Mouse (Mus musculus): ENCODE data around the gene Tomm70a.

The Tomm70a gene

DNA sequence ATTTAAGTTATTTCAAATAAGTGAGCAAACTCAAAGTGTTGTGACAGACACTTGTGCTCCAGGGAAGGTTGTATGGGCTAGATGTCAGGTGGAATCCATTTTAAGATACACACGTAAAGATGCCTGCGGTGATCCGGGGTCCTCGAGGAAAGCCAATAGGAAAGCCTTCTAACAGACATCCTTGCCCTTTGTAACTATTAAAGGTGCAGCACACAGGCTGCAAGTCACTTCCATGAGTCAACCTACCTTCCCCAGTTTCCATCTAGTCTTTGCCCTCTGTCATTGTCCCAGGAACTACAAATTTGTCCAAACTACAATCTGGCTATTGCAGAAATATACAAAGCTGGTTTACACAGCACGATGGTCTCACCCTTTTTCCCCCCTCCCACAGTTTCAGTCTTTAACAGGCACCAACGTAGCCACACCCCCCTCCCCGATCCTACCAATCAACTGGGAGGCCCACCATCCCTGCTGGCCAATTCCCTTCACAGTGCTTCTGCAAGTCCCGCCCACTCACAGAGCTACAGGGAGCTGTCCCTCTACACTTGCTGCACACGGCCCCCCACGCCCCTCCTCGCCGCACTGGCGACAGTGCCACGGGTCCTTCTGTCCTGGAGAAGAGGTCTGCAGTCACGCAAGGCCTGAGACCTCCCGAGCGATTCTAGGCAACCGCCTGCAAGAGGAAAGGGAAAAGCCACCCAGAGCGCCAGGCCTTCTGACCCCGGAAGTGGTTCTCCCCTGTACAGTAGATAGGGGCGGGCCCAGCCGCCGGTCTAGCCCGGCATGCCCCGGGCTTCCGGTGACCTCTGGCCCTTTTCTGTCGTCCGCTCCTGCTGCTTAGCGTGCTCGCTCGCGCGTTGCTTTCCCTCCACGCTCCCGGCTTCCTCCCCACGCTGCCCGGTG, at the start of gene Tomm70a:
TSS of gene Tomm70a (plus strand) at position 791 of the 903 bp plus-strand sequence.
- in situ Hi-C loops (cut with MseI, MboI), result no loop called here

DNA sequence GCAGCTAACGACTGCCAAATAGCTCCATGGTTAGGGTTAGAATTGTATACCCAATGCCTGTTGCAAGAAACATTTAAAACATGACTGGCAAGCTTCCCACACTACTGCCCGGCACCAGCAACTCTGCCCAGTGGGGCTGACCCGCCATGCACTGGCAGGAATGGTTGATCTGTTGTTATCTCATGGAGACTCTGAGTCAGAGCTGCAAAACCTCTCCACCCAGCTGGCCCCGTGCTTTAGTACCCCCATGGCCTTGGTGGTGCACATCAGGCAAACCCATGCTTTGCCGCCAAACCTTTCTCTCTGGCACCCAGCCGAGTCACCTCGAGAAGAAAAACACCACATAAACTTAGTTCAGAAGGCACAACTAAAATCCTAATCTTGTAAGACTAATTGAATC, 45.5 kb upstream of the Tomm70a start:
- in situ Hi-C loops (cut with MseI, MboI), result no loop called here

- in situ Hi-C loops (cut with MseI, MboI), result no loop called here
Observed at GRCm38 (mm10) chr16:57079577-57079976, 41.9 kb upstream of the Tomm70a start.

- in situ Hi-C loops (cut with MseI, MboI), result loop anchor here (5.0 to 10.0 kb wide), 3 partner anchors 168 to 320 kb away; partner anchors contain the start of gene Lnp1 (in 2 of the 2)
Observed at GRCm38 (mm10) chr16:57092460-57092859, 29.0 kb upstream of the Tomm70a start.

DNA sequence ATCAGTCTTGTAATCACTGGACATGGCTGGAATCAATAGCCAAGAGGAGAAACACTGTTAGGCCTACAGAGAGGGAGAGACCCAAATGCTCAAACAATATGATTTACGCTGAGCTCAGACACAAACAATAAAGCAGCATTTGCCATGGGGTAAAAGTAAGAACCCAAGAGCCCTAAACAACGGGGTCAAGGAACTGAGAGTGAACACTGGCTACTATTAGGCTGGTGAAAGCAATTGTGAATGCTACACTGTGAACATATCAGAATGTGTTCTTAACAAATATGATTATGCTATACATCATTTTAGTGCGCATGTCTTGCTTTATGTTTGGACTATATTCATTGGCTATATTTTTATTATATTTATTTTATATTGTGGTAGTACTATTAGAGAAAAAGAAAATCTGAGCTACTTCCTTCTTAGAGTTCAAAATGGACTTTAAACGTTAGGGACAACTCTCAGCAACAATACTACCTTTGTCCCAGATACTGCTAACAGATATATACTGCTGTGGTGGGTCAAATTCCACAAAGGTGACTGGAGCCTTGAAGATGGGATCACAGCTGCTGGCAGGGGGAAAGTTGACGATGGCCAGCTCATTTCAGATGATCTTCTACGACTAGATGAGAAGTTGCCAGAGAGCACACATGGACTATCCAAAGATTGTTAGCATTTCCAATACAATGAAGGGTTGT, 28.4 kb upstream of the Tomm70a start:
- in situ Hi-C loops (cut with MseI, MboI), result loop anchor here (5.0 to 10.0 kb wide), 3 partner anchors 168 to 321 kb away; partner anchors contain the start of gene Lnp1 (in 2 of the 2)

DNA sequence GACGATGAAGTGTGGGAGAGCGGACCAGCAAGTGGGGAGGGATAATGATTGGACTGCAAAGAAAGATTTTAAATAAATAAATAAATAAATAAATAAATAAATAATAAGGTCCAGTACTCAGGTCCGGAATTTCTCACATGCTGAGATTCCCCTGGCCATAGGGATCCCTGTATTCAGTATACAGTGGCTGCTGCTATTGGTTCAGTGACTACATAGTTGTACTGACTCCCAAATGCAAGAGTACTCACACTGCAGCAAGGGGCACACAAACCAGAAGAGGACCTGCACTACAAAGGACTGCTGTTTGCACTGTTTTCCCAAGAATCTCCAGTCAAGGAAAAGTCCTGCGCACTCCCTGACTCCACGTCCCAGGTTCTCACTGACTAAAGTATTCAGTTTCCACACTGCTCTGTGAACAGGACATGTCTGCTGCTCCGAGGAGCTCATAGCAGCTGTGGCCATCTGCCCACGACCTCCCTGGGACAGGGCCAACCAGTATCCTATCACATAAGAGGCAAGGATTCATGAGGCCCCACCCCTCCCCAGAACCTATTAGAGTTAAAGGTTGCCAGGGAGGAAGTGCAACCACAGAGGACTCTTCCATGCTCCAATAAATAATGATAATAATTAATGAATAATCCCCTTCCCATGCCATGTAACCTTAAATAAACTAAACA, 22.9 kb upstream of the Tomm70a start:
- in situ Hi-C loops (cut with MseI, MboI), result loop anchor here (10.0 kb wide), 2 partner anchors 174 to 324 kb away; partner anchors contain the start of gene Lnp1 (in 2 of the 2)

DNA sequence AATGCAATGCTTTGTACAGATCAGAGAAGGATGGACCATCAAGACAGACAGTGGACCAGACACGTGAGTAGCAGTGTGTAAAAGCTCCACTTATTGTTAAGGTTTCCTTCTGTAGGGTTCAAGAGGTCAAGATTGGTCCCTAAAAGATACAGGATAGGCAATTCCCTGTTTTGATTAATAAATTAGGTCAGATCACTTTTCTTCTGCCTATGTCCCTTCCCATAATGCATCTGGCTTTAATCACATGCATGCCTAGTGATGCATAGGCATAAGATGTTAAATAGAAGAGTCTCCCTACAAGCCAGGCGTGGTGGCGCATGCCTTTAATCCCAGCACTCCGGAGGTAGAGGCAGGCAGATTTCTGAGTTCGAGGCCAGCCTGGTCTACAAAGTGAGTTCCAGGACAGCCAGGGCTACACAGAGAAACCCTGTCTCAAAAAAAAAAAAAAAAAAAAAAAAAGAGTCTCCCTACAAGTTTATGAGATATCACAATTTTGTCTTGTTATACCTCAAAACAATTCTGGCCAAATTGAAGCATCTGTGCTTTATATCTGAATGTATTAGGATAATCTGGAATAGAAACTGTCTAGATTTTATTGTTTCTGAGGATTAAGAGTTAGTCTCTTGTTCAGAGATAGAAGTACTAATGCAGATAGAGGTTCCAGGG, 21.8 kb upstream of the Tomm70a start:
- in situ Hi-C loops (cut with MseI, MboI), result loop anchor here (10.0 kb wide), 2 partner anchors 175 to 325 kb away; partner anchors contain the start of gene Lnp1 (in 2 of the 2)

DNA sequence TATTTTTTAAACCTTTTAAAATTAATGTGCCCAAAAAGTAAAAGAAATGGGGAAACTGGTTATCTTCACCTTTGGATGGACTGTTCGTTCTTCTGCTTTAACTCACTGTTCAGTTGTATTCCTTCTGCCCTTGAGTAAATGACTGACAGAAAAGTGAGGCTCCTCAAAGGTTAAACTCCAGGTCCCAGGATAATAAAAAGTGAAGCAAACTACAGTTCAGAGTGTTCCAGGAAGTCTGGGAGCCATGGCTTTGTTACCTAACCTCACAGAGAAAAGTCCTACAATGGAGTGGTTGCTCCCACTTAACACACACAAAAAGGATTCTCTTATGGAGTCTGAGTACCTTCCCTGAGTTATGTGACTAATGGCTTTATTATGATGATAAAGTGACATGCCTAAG, 20.3 kb upstream of the Tomm70a start:
- in situ Hi-C loops (cut with MseI, MboI), result no loop called here

- in situ Hi-C loops (cut with MseI, MboI), result no loop called here
Observed at GRCm38 (mm10) chr16:57106185-57106960, 15.1 kb upstream of the Tomm70a start.

GRCm38 (mm10) chr16:57116066-57116465, 5.4 kb upstream of the Tomm70a start:
- in situ Hi-C loops (cut with MseI, MboI), result no loop called here

DNA sequence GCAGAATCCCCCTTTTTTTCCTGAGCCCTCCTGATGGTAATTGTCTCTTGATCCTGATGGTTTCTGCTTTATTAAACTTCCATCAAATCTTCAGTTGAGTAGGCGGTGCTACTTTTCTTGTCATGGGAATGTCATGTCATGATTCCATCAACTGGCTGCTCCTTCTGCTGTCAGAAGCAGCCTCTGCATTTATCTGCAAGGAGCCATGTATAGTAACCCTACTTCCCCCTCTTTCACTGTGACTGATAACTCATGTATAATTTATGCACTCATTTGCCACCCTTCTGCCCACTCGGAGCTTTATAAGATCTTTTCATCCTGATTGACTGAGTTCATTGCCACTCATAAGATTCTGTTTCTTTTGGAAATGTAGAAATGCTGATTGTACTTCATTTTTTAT, 3.9 kb upstream of the Tomm70a start:
- in situ Hi-C loops (cut with MseI, MboI), result no loop called here

DNA sequence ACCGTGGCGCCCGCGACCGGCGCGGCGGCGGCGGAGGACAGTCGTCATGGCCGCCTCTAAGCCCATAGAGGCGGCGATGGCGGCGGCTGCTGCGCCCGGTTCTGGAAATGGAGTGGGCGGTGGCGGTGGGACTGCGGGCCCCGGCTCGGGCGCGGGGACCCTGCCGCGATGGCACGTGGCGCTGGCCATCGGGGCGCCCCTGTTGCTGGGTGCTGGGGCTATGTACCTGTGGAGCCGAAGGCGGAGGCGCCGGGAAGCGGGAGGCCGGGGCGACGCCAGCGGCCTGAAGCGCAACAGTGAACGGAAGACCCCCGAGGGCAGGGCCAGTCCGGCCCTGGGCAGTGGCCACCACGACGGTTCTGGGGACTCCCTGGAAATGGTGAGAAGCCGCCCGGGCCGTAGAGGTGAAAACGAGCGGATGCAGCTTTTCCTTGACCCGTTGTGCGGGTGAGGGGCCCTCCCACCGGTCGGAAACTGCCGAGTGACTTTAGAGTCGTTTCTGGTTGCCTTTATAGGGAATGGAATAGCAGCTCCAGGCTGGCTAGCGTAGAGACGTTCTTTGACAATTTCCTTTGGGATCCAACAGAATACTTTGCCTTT, 413 bp downstream of the Tomm70a start:
- in situ Hi-C loops (cut with MseI, MboI), result no loop called here

DNA sequence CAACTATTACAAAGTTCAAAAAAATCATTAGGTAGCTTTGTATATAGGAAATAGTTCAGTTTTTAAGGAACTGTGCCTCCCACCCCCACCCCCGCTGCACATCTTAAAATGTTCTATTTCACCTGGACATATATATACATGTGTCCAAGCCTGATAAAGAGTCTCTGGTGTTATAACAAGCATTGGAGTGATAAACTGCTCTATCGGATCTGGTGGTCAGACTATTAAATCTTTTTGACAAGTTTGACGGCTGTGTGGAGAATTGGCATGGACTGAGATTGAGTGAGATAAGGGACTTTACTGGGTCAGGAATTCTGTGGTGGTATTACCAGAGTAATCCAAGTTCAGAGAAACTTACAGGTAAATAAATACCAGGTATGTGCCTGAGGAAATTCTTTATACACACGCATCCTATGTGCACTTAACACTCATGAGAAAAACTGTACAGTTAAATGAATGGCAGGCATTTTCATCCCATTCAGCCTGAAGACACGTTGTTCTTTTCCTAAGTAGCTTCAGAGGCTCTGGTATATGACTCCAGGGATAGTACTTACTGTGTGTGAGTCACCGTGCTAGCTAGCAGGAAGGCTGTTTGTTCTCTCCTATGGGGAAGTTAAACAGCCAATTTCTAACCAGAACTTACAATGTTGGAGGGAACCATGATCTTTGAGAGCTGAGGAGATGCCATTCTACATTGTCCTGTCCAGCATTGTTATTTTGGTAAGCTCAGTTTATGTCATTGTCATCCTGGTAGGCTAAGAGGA, 1.4 kb downstream of the Tomm70a start:
- in situ Hi-C loops (cut with MseI, MboI), result no loop called here

DNA sequence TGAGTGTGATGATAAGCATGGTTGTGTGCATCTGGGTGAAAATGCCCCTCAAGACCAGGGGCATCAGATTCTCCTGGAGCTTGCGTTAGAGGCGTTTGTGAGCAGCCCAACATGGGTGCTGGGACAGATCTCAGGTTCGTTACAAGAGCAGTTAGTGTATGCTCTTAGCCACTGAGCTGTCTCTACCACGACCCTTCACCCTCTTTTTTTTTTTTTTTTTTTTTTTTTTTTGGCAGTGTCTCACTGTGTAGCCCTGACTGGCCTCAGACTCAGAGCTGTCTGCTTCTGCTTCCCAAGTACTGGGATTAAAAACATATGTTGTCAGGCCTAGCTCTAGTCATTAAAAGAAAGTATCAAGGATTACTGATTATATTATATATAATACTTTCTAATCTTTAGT, 4.8 kb downstream of the Tomm70a start:
- in situ Hi-C loops (cut with MseI, MboI), result no loop called here

GRCm38 (mm10) chr16:57127825-57128224, 6.3 kb downstream of the Tomm70a start:
- in situ Hi-C loops (cut with MseI, MboI), result no loop called here

DNA sequence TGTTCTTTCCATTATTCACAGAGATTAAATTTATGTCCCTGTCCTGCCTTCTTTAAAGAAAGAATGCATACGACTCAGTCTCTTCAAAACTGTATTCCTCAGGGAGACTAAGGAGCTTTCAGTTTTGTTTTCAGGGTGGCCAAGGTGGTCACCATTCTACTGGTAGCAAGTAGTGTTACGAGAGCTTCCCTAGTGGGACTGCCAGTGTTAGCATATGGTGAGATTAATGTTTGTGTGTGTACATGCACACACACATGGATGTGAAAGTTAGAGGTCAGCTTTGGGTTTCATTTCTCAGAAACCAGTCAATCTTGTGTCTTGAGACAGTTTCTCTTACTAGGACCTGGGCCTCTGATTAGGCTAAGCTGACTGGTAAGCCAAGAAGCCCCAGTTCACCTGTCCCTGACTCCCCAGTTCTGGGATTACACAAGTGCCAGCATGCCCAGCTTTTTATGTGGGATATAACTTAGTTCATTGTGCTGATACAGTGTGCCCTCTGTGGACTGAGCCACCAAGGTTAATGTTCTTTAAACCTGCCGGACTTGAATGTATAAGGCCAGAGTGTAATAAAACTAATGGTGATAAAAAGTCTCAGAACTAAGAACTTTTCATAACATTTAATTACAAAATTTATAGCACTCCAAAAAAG, 9.4 kb downstream of the Tomm70a start:
- in situ Hi-C loops (cut with MseI, MboI), result no loop called here

DNA sequence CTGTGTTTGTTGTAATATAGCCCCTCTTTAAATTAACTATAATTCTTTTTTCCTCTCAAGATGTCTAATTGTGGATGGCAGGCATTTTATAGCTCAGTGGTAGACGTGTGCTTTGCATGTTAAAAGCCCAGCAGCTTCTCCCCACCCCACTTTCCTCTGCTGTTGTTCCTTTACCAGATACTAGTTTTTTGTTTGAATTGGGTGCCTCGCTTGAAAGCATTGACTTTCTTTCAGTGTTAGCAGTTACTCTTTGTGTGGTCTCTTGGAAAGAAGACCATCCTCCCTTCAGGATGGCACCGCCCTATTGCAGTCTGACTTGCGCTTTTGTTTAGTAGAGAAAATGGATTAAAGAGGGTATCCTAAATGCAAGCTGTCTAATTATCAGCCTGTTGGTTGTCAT, 10.0 kb downstream of the Tomm70a start:
- in situ Hi-C loops (cut with MseI, MboI), result no loop called here

DNA sequence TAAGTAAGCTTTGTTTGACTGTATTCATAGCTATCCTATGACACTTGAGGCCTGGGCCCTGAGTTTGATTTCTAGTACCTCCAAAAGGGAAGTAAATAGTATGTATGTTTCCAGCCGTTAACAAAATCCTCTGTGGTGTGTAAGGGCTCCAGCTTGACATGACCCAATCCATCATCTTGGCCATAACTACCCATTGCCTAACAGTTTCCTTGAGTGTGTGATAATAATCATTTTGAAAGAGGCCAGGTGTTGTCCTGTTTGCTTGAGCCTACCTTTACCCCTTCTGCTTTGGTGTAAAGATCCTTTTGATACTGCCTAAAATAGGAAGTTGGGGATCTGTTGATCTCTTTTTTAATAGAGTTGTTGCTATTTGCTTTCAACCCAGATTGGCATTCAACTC, 10.8 kb downstream of the Tomm70a start:
- in situ Hi-C loops (cut with MseI, MboI), result no loop called here

DNA sequence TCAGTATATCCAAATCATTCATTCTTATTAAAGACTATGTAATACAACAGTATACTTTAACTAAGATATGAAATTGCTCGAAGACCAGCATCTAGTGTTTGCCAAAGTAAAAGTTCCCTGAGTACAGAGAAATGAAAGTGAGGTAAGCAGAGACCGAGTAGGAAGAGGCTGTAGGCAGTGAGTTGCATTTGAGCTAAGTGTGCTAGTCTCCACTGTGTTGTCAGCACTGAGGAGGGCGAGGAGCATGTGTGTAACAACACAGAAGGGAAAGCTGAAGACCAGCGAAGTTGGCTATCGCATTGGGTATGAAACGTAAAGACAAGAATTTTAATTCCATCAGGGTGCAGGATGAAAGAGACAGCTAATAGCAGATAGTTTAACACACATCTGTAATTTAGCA, 12.1 kb downstream of the Tomm70a start:
- in situ Hi-C loops (cut with MseI, MboI), result no loop called here
